Mouse (Mus musculus) CD8-positive naive resting alpha-beta T cell, adult 2 months (primary cell): Measurements from ENCODE around the gene Pla2g4f.
A peak's percentile ranks its signal among the peaks of the same experiment; 100 is the strongest.

Source experiments
- DNase-seq, 2 experiments: peaks; one replicate each; pipeline ENCODE4 v3.0.0; 2022; ENCODE audit warnings: low read depth in 2 of 2, low spot score in 2 of 2

Pla2g4f gene

DNA sequence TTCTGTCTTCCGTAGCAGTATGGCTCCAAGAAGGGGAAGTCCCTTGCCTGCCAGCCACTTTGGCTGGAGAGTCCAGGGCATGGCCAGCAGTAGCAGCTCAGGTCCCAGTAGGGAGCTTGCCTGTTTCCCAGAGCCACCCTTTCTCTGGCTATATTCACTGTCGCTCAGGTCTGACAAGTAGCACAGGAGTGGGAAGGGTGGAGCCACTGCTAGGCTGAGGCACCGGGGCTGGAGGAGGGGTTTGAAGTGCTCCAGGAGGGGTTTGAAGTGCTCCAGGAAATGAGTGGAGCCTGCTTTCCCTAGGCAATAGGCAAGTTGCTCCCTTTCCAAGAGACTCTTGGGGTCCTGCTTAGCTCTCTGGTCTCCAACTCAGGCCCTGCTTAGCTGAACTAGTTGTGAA is at the start of gene Pla2g4f:
TSS of gene Pla2g4f (minus strand) at position 190 of the 400 bp plus-strand sequence.
- no peak for DNase-seq

DNA sequence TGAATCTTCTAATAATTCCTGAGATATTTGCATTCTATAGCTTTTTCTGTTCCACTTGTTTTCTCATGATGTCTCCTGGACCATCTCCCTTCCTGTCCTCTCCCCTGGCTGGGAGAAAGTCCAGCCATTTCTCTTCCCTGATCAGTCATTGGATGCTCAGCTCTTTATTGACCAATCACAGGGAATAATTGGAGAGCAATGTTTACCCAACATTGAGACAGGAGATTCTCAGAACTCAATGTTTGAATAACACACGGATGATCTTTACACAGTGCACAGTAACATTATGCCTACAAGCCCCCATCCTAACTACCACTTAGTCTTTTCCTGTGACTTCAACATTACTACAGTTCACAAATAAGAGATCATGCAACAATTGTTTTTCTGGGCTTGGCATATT is 46.5 kb upstream of the Pla2g4f start:
- no peak for DNase-seq

GRCm38 (mm10) chr2:120352682-120353646 is 39.0 kb upstream of the Pla2g4f start, which contains the start of gene Vps39:
TSS of gene Vps39 (minus strand) at chr2:120353137.
- DNase-seq: peak; percentile 64 to 86

GRCm38 (mm10) chr2:120351321-120351720 is 37.4 kb upstream of the Pla2g4f start:
- no peak for DNase-seq

DNA sequence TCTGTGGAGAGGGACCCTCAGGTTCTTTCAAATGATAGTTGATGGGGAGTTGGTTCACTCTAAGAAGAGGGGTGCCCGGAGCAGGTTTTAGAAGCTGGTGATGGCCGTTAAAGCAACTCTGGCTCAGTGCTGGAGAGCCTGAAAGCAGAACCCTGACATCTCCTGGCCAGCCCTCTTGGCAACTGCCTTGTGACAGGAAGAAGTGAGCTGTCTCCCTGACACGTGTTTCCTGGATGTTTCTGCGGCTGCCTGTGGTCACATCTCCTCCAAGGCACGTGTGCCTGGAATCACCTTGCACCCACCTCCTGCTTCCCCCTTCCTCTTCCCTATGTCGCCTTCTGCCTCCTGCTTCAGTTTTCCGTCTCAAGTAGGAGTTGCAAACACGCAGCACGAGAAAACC is 34.2 kb upstream of the Pla2g4f start:
- DNase-seq: peak in 1 of 2 experiments; percentile 2

DNA sequence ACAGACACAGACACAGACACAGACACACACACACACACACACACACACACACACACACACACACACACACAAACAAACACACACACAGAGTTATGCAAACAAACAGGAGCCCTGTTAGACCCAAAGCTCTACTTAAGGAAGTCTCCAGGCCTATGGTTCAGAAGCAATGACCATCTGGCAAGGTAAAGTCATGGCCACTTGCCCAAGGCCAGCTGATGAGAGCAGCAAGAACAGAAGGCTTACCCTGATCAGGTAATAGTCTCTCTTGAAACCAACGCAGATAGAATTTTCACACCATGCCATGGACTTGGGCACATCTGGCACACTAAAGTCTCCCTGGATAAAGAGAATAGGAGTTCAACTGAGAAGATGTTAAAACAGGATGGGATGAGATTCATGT is 27.8 kb upstream of the Pla2g4f start:
- no peak for DNase-seq

- no peak for DNase-seq
Measured at GRCm38 (mm10) chr2:120337886-120338285, 23.9 kb upstream of the Pla2g4f start.

GRCm38 (mm10) chr2:120331575-120331974 is 17.6 kb upstream of the Pla2g4f start:
- no peak for DNase-seq

DNA sequence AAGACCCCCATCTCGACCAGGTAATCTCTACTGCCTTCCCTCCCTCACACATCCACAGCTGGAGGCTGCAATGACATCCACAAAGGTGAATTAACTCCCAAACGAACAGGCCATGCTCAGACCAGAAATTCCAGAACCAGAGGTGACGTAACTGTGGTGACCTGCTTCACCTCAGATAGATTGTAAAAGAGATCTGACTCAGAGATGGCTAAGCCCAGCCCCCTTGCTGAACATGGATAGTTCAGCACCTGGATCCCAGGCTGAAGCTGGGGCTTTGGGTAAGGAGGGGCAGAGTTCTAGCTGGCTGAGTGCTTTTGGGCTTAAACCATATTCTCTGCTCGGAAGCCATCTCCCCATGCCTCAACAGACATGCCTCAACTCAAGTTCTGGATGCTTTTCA is 1.1 kb upstream of the Pla2g4f start:
- no peak for DNase-seq

DNA sequence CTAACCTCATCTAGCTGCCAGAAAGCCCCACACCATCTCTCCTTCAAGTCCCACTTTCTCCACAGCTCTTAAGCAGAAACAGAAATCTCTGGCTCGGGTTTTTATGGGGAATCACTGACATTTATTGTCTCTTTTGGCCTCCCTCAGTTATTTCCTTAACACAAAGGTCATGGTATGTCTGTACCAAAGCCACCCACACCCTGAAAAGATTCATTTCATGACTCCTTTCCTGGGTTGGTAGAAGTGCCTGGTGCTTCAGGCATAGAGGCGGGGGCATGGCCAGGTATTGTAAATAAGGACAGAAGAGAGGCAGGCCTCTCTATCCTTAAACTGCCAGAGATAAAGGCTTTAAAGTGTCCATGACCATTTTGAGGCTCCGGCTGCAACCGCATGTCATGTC is 522 bp upstream of the Pla2g4f start:
- DNase-seq: no peak

DNA sequence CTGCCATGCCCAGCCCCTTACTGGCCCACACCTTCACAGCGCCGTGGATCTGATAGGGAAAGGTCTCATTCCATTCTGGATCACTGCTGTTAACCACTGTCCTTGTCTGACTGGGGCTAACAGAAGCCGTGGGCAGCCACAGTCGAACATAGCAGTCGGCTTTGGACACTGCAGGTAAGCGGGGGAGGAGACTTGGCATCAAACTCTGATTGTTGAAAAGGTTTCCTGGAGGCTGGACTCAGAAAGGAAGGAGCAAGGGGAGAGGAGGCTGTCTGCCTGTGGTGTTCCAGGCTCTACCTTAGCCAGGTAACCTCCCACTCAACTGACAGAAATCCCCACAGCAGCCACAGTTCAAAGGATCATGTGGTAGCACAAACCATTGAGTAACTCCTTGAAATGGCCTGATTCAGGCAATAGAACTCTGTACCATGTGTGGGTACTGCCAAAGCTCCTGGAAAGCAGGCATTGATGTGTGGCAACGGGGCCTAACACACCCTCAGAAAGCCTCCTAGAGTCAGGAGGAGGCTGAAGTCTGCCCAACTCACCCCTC is 1.6 kb downstream of the Pla2g4f start:
- no peak for DNase-seq

- no peak for DNase-seq
Measured at GRCm38 (mm10) chr2:120304113-120304512, 9.9 kb downstream of the Pla2g4f start.

DNA sequence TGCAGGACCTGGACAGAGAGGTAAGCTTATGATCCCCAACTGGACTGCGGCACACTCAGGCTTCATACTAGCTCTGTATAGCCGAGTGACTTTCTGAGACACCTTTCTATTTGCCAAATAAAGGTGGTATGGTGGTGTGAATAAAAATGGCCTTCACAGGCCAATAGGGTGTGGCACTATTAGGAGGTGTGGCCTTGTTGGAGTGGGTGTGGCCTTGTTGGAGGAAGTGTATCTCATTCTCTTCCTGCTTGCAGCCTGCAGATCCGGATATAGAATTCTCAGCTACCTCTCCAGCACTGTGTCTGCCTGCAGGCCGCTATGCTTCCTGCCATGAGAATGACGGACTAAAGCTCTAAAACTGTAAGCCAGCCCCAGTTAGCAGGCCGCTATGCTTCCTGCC is 12.9 kb downstream of the Pla2g4f start:
- no peak for DNase-seq

GRCm38 (mm10) chr2:120299866-120300265 is 14.1 kb downstream of the Pla2g4f start:
- DNase-seq: no peak

DNA sequence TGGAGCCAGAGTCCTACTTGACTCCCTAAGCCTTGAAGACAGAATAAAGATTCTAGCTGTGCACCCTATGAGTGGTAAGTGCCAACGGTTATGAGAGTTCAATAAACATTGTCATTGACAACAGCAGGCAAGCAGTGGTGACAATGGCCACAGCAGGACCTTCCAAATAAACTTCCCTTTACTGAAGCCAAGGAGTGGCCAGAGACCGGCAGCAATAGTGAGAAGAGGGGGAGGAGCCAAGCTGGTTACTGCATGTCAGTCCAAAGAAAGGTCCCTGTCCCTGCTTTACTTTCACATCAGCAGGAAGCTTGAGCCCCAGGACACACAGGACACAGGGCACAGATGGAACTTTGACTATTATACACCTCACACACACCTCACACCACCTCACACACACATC is 17.8 kb downstream of the Pla2g4f start:
- DNase-seq: no peak

DNA sequence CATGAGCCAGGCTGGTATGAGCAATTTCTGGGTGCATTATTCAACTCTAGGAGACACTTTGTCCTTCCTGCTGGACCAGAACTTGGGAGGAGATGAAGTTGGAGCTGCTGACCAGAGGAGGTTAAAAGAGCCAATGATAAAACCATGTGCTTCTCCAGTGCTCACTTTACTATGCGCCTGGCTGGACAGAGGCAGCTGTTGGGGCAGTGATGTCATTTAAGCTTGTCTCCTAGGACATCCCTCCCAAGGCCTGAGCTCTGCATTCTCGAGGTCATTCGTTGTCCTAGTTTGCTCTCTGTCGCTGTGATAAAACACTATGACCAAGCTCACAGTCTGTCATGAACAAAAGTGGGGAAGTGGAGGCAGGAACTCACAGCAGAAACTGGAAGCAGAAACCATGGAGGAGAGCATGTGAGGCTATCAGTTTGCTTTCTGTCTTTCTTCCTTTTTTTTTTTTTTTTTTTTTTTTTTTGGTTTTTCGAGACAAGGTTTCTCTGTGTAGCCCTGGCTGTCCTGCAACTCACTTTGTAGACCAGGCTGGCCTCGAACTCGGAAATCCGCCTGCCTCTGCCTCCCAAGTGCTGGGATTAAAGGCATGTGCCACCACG is 22.4 kb downstream of the Pla2g4f start:
- DNase-seq: no peak

GRCm38 (mm10) chr2:120288995-120289394 is 25.0 kb downstream of the Pla2g4f start, which contains the start of gene Pla2g4d:
TSS of gene Pla2g4d (minus strand) at chr2:120289197.
- DNase-seq: no peak

DNA sequence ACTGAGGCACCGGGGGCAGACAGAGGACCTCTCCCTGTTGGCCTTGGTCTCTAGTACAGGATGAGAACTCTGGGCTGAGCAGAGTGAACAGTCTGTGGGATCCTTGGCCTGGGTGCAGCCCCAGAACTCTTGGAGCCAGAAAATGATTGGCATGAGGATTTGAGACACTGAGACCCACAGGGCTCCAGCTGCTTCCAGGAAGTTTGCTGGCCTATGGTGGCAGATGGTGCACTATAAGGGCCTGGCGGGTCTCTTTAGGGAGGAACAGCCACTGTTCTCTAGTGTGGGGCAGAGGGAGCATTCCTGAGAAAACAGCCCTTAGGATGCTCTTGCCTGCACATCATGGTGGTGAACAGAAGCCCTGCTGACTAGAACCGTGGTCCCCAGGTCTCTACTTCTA is 25.6 kb downstream of the Pla2g4f start:
- DNase-seq: no peak

GRCm38 (mm10) chr2:120285639-120286038 is 28.3 kb downstream of the Pla2g4f start:
- DNase-seq: no peak

DNA sequence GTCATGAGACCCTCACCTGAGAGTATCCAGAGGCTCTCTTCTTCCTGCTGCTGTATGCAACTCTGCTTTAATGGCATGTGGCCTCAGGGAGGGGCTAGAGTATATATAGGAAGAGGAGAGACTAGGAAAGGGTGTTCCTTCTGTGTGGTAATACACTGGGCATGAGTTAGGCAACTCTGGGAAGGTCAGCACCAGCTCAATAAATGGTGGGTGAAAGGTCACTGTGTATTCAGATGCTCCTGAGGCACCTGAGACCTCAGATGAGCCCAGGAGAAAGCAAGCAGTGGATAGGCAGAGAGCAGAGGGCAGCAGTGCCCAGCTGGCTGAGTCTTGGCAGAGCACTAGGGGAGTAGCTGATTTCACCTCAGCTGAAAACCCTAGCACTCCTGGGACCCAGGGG is 29.3 kb downstream of the Pla2g4f start:
- no peak for DNase-seq

DNA sequence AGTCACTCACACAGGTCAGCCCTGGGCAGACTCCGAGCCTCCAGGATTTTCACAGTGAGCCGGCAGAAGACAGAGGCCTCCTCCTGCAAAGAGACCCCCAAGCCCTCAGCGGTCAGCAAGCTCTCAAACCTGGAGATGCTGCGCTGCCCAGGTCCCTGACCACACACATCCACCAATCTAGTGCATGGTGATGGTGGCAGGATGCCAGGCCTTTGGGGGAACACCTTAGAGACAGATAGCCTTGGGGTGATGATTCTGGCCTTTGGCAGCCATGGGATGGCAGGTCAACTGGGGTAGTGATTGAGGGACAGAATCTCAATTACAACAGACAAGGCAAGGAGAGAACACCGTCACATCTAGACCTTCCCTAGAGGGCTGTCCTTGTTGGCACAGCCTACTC is 29.9 kb downstream of the Pla2g4f start:
- no peak for DNase-seq

DNA sequence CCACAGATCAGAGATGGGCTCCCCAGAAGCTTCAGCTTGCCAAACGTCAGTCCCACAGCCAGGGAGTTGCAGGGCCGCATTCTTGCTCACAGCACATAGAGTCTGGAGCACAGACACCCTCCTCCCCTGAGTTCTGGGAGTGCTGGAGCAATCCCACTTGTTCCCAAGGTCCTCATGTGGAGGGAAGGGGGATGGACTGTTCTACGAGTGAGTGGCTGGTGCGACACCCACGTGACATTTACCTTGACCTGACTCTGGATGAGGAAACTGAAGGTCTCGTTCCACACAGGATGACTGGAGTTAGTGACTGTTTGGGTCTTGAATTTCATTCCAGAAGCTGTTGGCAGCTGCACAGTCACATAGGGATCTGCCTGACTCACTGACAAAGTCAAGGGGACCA is 30.4 kb downstream of the Pla2g4f start:
- no peak for DNase-seq
